Mouse (Mus musculus) liver, embryonic 15.5 days (tissue): ENCODE results near the gene Tnni1. TPM values are rescaled to one million over a fixed set of nuclear protein-coding genes. Genes with fewer than 3 reads are reported as not detected.
A peak's percentile ranks its signal among the peaks of the same experiment; 100 is the strongest.

ENCODE experiments used
- ATAC-seq: fragments of 200-750 bp; cut with Nextera tagmentation; 2 replicates; pipeline ENCODE4 v1.8.0; 2017; ENCODE audit warnings: moderate number of reproducible peaks, mild to moderate bottlenecking, moderate library complexity; ENCODE audit not compliant: insufficient read depth
- H3K27ac ChIP-seq: fragments of 300-500 bp; sonication (generic); replicated peaks from 2 replicates; pipeline ENCODE4 v1.5.1; 2015; ENCODE audit warnings: mild to moderate bottlenecking, inconsistent platforms
- H3K27me3 ChIP-seq: fragments of 300-500 bp; sonication (generic); 2 replicates; pipeline ENCODE4 v1.6.1; 2015; ENCODE audit warnings: mild to moderate bottlenecking, inconsistent platforms
- H3K36me3 ChIP-seq: fragments of 300-500 bp; sonication (generic); replicated peaks from 2 replicates; pipeline ENCODE4 v1.6.1; 2015; ENCODE audit warnings: moderate library complexity, mild to moderate bottlenecking, inconsistent platforms
- H3K4me1 ChIP-seq: fragments of 300-500 bp; sonication (generic); replicated peaks from 2 replicates; pipeline ENCODE4 v1.6.1; 2015; ENCODE audit warnings: inconsistent platforms
- H3K4me2 ChIP-seq: fragments of 300-500 bp; sonication (generic); 2 replicates; pipeline ENCODE4 v1.6.1; 2015; ENCODE audit warnings: moderate library complexity, mild to moderate bottlenecking, inconsistent platforms
- H3K4me3 ChIP-seq: fragments of 300-500 bp; sonication (generic); replicated peaks from 2 replicates; pipeline ENCODE4 v1.5.1; 2015; ENCODE audit warnings: mild to moderate bottlenecking, inconsistent platforms
- H3K9ac ChIP-seq: fragments of 300-500 bp; sonication (generic); 2 replicates; pipeline ENCODE4 v1.6.1; 2015; ENCODE audit warnings: moderate library complexity, mild to moderate bottlenecking, inconsistent platforms
- H3K9me3 ChIP-seq: fragments of 300-500 bp; sonication (generic); replicated peaks from 2 replicates; pipeline ENCODE4 v1.6.1; 2016; ENCODE audit warnings: inconsistent platforms
- WGBS: fragments of 180-500 bp; shearing (Covaris S2); methylation state at CpG from one replicate; pipeline ENCODE4 v1.1.7; 2015; ENCODE audit warnings: mixed read lengths; ENCODE audit not compliant: insufficient replicate concordance; 5-methylcytosine and 5-hydroxymethylcytosine counted together
- polyA plus RNA-seq: library from polyadenylated mRNA; unstranded; fragments of >200 nt; fragmentation: Nextera tagmentation; extraction: Ambion mirVana; gene quantifications from 2 replicates; pipeline ENCODE4 v1.2.1, GENCODE M21; 2015

Tnni1 gene
- polyA plus RNA-seq, 1 experiment from 2014 or later = 23.2 TPM

DNA sequence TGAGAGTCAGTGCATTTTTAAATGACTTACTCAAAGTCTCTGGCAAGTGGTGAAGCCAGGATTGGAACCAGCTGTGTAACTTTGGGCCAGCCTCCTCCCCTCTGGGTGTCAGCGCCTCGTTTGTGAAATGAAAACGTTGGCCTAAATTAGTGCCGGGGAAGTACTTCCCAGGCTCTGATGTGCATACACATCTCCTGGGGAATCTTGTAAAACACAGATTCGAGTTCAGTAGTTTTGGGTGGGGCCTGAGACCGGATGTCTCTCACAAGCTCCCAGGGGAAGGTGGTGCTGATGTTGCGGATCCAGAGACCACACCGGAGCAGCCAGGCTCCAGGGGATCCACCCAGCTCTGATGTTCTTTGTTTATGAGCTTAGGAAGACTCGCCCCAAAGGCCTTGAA, 23.9 kb upstream of the Tnni1 start:
- Histone ChIP-seq H3K9me3 (no peaks in the 10 kb centered on the region), H3K4me2 (no peak overlapping the region), H3K4me3 (no peak overlapping the region), H3K27ac (no peak overlapping the region), H3K36me3 (peaks cover 12% of the 10 kb centered on the region), H3K27me3 (0 out of 2 replicates have a peak, but pooled peaks cover 11% of the 10 kb centered on the region), H3K4me1 (no peaks in the 10 kb centered on the region), H3K9ac (no peak overlapping the region)
- 72% methylated on average over 9 of the region's 9 CpGs for WGBS
- ATAC-seq = no peak

DNA sequence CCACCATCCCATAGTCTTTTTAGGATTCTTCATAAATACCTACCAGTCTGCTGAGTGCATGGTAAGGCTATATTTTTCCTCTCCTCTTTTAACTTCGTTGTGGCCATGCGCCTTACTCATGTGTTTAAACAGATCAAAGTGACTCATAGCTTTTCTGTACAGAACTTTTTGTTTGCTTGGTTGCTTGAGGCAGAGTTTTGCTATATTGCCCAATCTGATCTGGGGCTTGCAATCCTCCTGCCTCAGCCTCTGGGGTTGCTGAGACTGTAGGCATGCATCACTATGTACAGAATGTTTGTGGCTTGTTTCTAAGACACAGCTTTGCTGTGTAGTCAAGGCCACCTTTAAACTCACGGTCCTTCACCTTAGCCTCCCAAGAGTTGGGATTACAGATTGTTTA, 23.3 kb upstream of the Tnni1 start:
- Histone ChIP-seq H3K36me3 (peaks cover 10% of the 10 kb centered on the region), H3K9me3 (no peaks in the 10 kb centered on the region), H3K4me1 (no peaks in the 10 kb centered on the region), H3K27me3 (0 out of 2 replicates have a peak, but pooled peaks cover 11% of the 10 kb centered on the region), H3K9ac (no peak overlapping the region), H3K27ac (no peak overlapping the region), H3K4me3 (no peak overlapping the region), H3K4me2 (no peak overlapping the region)
- ATAC-seq = no peak
- 60% methylated on average over 3 of the region's 3 CpGs for WGBS

DNA sequence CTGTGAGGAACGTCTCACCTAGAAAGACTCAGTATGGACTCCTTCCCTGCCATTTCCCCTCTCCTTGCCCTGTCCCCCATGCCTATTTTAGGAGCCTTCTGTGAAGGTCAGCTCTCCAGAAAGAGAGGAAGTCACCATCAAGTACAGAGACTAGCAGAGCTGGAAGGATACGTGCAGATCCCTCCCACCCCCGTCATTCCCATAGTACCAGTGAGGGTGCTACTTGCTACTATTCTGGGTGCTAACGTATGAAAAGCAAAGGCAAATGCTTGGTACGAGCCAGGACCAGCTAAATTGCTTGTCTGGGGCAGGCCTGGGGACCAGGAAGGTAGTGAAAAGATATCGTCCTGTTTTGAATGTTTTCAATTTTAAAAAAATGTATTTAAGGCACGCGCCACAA, 21.9 kb upstream of the Tnni1 start:
- no peak overlapping the region for H3K9ac ChIP-seq
- no peak overlapping the region for H3K4me2 ChIP-seq
- ATAC-seq = no peak
- no peaks in the 10 kb centered on the region for H3K9me3 ChIP-seq
- no peak overlapping the region for H3K27ac ChIP-seq
- H3K4me1 ChIP-seq = no peaks in the 10 kb centered on the region
- 57% methylated on average over 8 of the region's 8 CpGs for WGBS
- no peak overlapping the region for H3K4me3 ChIP-seq
- H3K36me3 ChIP-seq = no peaks in the 10 kb centered on the region
- peaks cover 11% of the 10 kb centered on the region; the same call in 1 of the 2 replicates for H3K27me3 ChIP-seq

DNA sequence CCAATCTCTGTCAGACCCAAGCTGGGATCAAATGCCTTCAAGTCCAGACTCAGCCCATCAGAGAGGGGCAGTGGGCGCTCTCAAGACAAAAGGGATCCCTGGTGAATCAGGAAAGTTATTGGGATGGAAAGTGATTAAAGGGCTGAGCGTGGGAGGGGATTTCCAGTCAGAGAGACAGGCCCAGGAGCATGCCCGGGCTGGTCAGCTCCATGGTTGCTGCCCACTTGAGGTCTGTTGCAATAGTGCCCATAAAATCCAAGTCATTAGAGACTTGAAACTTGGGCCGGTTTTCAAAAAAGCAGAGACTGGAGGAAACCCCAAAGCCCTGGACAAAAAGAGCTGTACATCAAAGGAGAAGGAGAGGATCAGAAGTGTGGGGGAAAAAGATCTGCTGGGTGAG, 19.5 kb upstream of the Tnni1 start:
- no peaks in the 10 kb centered on the region for H3K9me3 ChIP-seq
- no peak for ATAC-seq
- peaks cover 21% of the 10 kb centered on the region for H3K27me3 ChIP-seq
- 65% methylated on average over 4 of the region's 4 CpGs for WGBS
- no peak overlapping the region for H3K27ac ChIP-seq
- H3K4me3 ChIP-seq = no peak overlapping the region
- no peaks in the 10 kb centered on the region for H3K4me1 ChIP-seq
- no peaks in the 10 kb centered on the region for H3K36me3 ChIP-seq
- no peak overlapping the region for H3K9ac ChIP-seq
- H3K4me2 ChIP-seq = no peak overlapping the region

DNA sequence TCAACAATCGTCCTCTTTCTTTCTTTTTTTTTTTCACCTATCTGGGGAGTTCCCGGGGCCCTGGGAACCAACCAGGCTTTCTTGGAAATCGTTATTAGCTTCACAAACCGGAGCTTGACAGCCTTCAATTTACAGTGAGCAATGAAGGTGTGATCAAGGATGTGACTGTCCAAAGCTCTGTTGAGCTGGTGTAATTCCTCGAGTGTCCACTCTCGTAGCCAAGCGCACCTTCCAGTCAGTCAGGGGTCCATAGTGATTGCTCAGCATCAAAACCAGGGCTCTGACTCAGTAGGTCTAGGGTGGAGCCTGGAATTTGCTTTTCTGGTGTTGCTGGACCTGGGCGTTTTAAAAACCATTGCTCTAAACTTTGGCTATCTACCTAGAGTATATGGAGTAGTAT, 19.0 kb upstream of the Tnni1 start:
- Histone ChIP-seq H3K4me3 (no peak overlapping the region), H3K4me2 (no peak overlapping the region), H3K4me1 (no peaks in the 10 kb centered on the region), H3K27ac (no peak overlapping the region), H3K9ac (no peak overlapping the region), H3K27me3 (peaks cover 26% of the 10 kb centered on the region), H3K36me3 (no peaks in the 10 kb centered on the region), H3K9me3 (no peaks in the 10 kb centered on the region)
- ATAC-seq = no peak
- 53% methylated on average over 8 of the region's 8 CpGs for WGBS

DNA sequence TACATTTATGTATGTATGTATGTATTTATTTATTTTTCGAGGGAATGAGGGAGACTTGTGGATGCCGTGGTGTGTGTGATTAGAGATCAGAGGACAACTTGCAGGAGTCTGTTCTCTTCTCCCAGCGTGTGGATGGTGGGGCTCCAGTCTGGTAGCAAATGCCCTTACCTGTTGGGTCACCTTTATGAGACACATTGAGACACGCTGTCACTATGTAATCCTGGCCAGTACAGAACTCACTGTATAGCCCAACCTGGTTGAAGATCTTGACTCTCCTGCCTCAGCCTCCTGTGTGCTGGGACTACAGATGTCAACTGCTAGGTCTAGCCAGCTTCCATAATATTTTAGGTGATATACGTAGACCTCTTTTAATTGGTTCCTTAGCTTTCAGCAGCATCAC, 17.5 kb upstream of the Tnni1 start:
- H3K36me3 ChIP-seq = no peaks in the 10 kb centered on the region
- 60% methylated on average over 5 of the region's 5 CpGs for WGBS
- H3K4me1 ChIP-seq = peaks cover 14% of the 10 kb centered on the region
- no peak overlapping the region for H3K9ac ChIP-seq
- no peak for ATAC-seq
- no peak overlapping the region for H3K27ac ChIP-seq
- H3K27me3 ChIP-seq = peaks cover 42% of the 10 kb centered on the region
- no peak overlapping the region for H3K4me2 ChIP-seq
- H3K4me3 ChIP-seq = no peak overlapping the region
- no peaks in the 10 kb centered on the region for H3K9me3 ChIP-seq

DNA sequence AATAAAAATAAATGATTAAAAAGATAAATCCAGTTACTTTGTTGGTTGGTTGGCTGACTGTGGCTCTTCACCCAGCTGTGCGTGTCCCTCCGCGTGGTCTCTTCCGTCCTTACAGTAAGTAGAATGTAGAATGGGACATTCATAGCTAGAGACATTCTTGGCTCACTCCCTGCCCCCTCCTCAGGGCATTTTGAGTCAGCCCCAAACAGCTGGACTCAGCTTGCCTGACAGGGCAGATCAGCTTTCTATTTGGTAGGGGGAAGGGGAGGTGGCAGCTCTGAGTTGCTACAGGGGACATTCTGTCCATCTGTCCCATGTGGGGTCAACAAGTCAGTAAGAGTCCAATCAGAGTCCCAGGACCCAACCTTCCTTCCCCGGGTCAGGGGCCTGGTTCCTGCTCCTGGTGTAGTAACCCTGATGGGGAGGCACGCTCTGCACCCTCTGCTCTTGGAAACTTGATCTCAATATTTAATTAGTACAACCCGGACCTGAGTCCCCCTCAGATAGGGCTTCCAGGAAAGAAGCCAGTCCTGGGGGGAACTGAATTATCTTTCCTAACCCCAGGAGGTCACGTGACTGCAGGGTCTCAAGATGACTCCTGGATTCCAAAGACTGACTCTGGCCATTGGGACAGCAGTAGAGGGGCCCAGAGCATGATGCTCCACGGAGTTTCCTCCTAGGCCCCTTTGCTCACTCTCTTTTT, 15.6 kb upstream of the Tnni1 start:
- ATAC-seq = no peak
- Histone ChIP-seq H3K9me3 (no peaks in the 10 kb centered on the region), H3K27me3 (peaks cover 47% of the 10 kb centered on the region), H3K4me2 (no peak overlapping the region), H3K9ac (no peak overlapping the region), H3K4me3 (no peak overlapping the region), H3K4me1 (peaks cover 20% of the 10 kb centered on the region), H3K36me3 (no peaks in the 10 kb centered on the region), H3K27ac (no peak overlapping the region)
- 67% methylated on average over 9 of the region's 9 CpGs for WGBS

DNA sequence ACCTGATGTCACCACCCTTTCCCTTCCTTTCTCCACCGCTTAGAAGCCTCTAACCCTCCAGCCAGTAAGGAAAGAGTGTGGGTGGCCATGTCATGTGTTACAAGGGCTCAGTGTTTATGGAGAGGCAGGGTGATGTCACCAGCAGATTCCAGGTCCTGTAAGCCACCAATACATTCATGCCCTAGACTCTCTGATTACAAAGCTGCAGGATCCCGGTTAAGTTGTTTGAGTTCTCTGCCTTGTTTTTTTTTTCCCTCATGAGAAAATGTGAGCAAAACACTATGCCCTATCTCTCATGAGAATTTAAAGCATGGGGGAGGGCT, 15.1 kb upstream of the Tnni1 start:
- Histone ChIP-seq H3K9me3 (no peaks in the 10 kb centered on the region), H3K27ac (no peak overlapping the region), H3K9ac (no peak overlapping the region), H3K27me3 (peaks cover 49% of the 10 kb centered on the region), H3K4me3 (no peak overlapping the region), H3K4me2 (no peak overlapping the region), H3K36me3 (no peaks in the 10 kb centered on the region), H3K4me1 (peaks cover 20% of the 10 kb centered on the region)
- 57% methylated on average over 2 of the region's 2 CpGs for WGBS
- ATAC-seq = no peak

DNA sequence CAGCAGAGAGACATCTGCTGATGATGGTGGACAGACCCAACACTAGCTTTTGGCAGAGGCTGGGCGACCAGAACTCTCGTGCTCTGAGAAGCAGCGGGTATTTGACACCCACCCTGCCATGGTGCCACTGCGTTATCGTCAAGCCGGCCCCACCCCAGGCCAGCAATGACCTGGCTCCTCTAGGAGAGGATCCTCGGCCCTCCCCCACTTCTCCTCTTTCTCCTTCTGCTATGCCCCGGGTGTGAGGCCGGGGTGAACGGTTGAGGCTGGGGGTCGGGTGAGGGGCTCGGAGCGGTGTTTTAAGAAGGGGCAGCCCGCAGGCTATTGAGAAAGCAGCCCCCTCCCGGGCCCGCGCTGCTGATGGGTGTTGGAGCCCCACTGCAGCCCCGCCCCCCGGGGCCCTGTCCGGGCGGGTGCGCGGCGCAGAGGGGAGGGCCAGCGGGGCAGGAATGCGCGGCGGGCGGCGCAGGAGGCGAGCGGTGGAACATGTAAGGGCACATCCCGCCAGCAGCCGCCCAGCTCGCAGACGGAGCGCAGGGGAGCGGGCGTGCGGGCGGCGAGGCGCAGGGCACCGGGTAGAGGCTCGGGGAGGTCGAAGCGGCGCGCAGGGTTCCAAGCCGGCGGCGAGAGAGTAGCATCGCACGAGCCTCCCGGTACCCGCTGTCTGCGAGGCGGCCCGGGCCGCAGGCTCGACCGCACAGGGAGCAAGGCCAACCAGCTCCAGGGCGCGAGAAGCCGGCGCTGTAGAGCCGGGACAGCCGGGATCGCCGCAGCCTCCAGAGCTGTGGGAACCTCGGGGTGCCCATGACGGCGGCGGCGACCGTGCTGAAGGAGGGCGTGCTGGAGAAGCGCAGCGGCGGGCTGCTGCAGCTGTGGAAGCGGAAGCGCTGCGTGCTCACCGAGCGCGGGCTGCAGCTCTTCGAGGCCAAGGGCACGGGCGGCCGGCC, 13.3 kb upstream of the Tnni1 start, which contains the start of gene Phlda3:
Gene Phlda3 (plus strand): TSS at position 475 of the 947 bp plus-strand sequence.
- H3K36me3 ChIP-seq = no peaks in the 10 kb centered on the region
- H3K27me3 ChIP-seq = peaks cover 53% of the 10 kb centered on the region
- peak within 1 kb of the TSS; percentile 90 for H3K4me2 ChIP-seq
- H3K9me3 ChIP-seq = no peaks in the 10 kb centered on the region
- WGBS = under 1% methylated on average over 90 of the region's 90 CpGs
- H3K9ac ChIP-seq = peak within 1 kb of the TSS; percentile 46
- H3K4me1 ChIP-seq = peaks cover 20% of the 10 kb centered on the region
- peak; percentile 73 for ATAC-seq
- H3K27ac ChIP-seq = 0 out of 2 replicates have a peak within 1 kb of the TSS, but pooled peaks have one; percentile 19
- peak within 1 kb of the TSS; percentile 60 for H3K4me3 ChIP-seq

DNA sequence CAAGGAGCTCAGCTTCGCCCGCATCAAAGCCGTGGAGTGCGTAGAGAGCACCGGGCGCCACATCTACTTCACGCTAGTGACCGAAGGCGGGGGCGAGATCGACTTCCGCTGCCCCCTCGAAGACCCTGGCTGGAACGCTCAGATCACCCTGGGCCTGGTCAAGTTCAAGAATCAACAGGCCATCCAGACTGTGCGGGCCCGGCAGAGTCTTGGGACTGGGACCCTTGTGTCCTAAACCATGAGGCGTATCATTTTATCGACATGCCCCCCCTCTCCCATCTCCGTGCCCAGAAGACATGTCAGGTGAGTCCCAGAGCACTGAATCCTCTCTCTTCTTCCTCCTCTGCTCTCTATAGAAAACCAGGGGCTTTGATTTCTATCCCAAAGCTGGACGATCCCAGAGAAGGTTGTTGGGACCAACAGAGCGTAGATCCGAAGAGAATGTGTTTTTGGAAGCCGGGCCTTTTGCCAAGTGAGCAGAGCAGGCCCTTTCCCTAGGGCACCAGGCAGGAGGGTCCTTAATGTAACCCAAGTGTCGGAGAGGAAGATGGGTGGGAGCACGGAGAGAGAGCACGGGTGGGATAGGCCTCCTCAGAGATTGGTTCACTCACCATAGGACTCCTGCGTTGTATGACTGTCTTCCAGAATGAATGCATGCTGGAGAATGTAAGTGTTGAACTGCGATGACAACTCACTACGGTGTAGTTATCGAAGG, 12.5 kb upstream of the Tnni1 start:
- no peak for ATAC-seq

More for the DNA sequence above, 12.5 kb upstream of the Tnni1 start:
- Histone ChIP-seq H3K27ac (0 out of 2 replicates have a peak overlapping the region, but pooled peaks have one; percentile 19), H3K27me3 (peaks cover 56% of the 10 kb centered on the region), H3K9ac (peak overlapping the region; percentile 46), H3K4me3 (peak overlapping the region; percentile 60), H3K4me1 (peaks cover 20% of the 10 kb centered on the region), H3K9me3 (no peaks in the 10 kb centered on the region), H3K4me2 (peak overlapping the region; percentile 90), H3K36me3 (no peaks in the 10 kb centered on the region)
- 28% methylated on average over 30 of the region's 30 CpGs for WGBS
